Mouse (Mus musculus): ENCODE measurements around the gene 1110051M20Rik.

GRCm38 (mm10) chr2:91439876-91440275, 4.6 kb downstream of the 1110051M20Rik start:
- TF ChIP-seq CTCF (IDR thresholded peaks at IDR 0.05; ENCODE audit: low read depth, low read length) (no peak), EP300 (IDR thresholded peaks at IDR 0.05; ENCODE audit: insufficient read depth, low read depth, low read length) (no peak)
